Mouse (Mus musculus): Measurements from ENCODE around the gene Rgs2.

- TF ChIP-seq CTCF (IDR thresholded peaks at IDR 0.05; ENCODE audit: extremely low read depth, insufficient read depth, low read length), result no peak
- no peak for TF ChIP-seq POLR2A (IDR thresholded peaks at IDR 0.05; ENCODE audit: extremely low read depth, insufficient read depth, low read length)
Observed at GRCm38 (mm10) chr1:143980811-143981210, 23.1 kb downstream of the Rgs2 start.
